Mouse (Mus musculus): ENCODE results near the gene Ampd3. TPM values are rescaled to one million over a fixed set of nuclear protein-coding genes. Genes with fewer than 3 reads are reported as not detected.

Ampd3 gene
- polyA plus RNA-seq, 1 experiment, result not detected

- TF ChIP-seq CTCF (IDR thresholded peaks at IDR 0.05; ENCODE audit: insufficient read depth, low read depth, low read length) (no peak), POLR2A (IDR thresholded peaks at IDR 0.05; ENCODE audit: insufficient read depth, low read depth, low read length) (no peak)
- WGBS, result 87% methylated on average over 11 of the region's 11 CpGs
- Histone ChIP-seq H3K27ac (ENCODE audit: insufficient read depth, low read depth, low read length) (no peak overlapping the region), H3K4me3 (ENCODE audit: insufficient read depth, low read depth, low read length) (no peak overlapping the region), H3K4me1 (ENCODE audit: control insufficient read depth, insufficient read depth, low read length) (peaks cover 11% of the 10 kb centered on the region)
Measured at GRCm38 (mm10) chr7:110818787-110819350, 50.9 kb downstream of the Ampd3 start.

GRCm38 (mm10) chr7:110821068-110821467 lies 53.1 kb downstream of the Ampd3 start:
- 52% methylated on average over 5 of the region's 5 CpGs for WGBS
- TF ChIP-seq POLR2A (IDR thresholded peaks at IDR 0.05; ENCODE audit: insufficient read depth, low read depth, low read length) (no peak), CTCF (IDR thresholded peaks at IDR 0.05; ENCODE audit: insufficient read depth, low read depth, low read length) (no peak)
- no peak overlapping the region for H3K4me3 ChIP-seq (ENCODE audit: insufficient read depth, low read depth, low read length)

GRCm38 (mm10) chr7:110821653-110822052 lies 53.6 kb downstream of the Ampd3 start:
- H3K4me3 ChIP-seq (ENCODE audit: insufficient read depth, low read depth, low read length), result no peak overlapping the region
- H3K27ac ChIP-seq (ENCODE audit: insufficient read depth, low read depth, low read length), result no peak overlapping the region; the same call in 1 of the 2 replicates
- no peak for TF ChIP-seq CTCF (IDR thresholded peaks at IDR 0.05; ENCODE audit: insufficient read depth, low read depth, low read length)
- TF ChIP-seq POLR2A (IDR thresholded peaks at IDR 0.05; ENCODE audit: insufficient read depth, low read depth, low read length), result no peak
- H3K4me1 ChIP-seq (ENCODE audit: control insufficient read depth, insufficient read depth, low read length), result peaks cover 11% of the 10 kb centered on the region
- WGBS, result 16% methylated on average over 3 of the region's 3 CpGs

More at GRCm38 (mm10) chr7:110821068-110821467, 53.1 kb downstream of the Ampd3 start:
- Histone ChIP-seq H3K27ac (ENCODE audit: insufficient read depth, low read depth, low read length) (peak overlapping the region; percentile 93), H3K4me1 (ENCODE audit: control insufficient read depth, insufficient read depth, low read length) (peaks cover 11% of the 10 kb centered on the region)

- H3K4me3 ChIP-seq (ENCODE audit: insufficient read depth, low read depth, low read length), result no peak overlapping the region
- peaks cover 11% of the 10 kb centered on the region for H3K4me1 ChIP-seq (ENCODE audit: control insufficient read depth, insufficient read depth, low read length)
- TF ChIP-seq CTCF (IDR thresholded peaks at IDR 0.05; ENCODE audit: insufficient read depth, low read depth, low read length), result no peak
- H3K27ac ChIP-seq (ENCODE audit: insufficient read depth, low read depth, low read length), result peak overlapping the region; percentile 70
- 19% methylated on average over 4 of the region's 4 CpGs for WGBS
Measured at GRCm38 (mm10) chr7:110822055-110822454, 54.0 kb downstream of the Ampd3 start.

- TF ChIP-seq CTCF (IDR thresholded peaks at IDR 0.05; ENCODE audit: insufficient read depth, low read depth, low read length) (no peak), POLR2A (IDR thresholded peaks at IDR 0.05; ENCODE audit: insufficient read depth, low read depth, low read length) (no peak)
- H3K27ac ChIP-seq (ENCODE audit: insufficient read depth, low read depth, low read length), result no peak overlapping the region
- 90% methylated on average over 8 of the region's 8 CpGs for WGBS
- peaks cover 11% of the 10 kb centered on the region for H3K4me1 ChIP-seq (ENCODE audit: control insufficient read depth, insufficient read depth, low read length)
- H3K4me3 ChIP-seq (ENCODE audit: insufficient read depth, low read depth, low read length), result no peak overlapping the region
Measured at GRCm38 (mm10) chr7:110823076-110823475, 55.1 kb downstream of the Ampd3 start.

GRCm38 (mm10) chr7:110823593-110823992 lies 55.6 kb downstream of the Ampd3 start:
- TF ChIP-seq POLR2A (IDR thresholded peaks at IDR 0.05; ENCODE audit: insufficient read depth, low read depth, low read length) (no peak), CTCF (IDR thresholded peaks at IDR 0.05; ENCODE audit: insufficient read depth, low read depth, low read length) (no peak)
- peaks cover 8% of the 10 kb centered on the region for H3K4me1 ChIP-seq (ENCODE audit: control insufficient read depth, insufficient read depth, low read length)
- no peak overlapping the region for H3K27ac ChIP-seq (ENCODE audit: insufficient read depth, low read depth, low read length)
- no peak overlapping the region for H3K4me3 ChIP-seq (ENCODE audit: insufficient read depth, low read depth, low read length)
- WGBS, result 61% methylated on average over 4 of the region's 4 CpGs

- no peak for TF ChIP-seq CTCF (IDR thresholded peaks at IDR 0.05; ENCODE audit: insufficient read depth, low read depth, low read length)
- TF ChIP-seq POLR2A (IDR thresholded peaks at IDR 0.05; ENCODE audit: insufficient read depth, low read depth, low read length), result no peak
- WGBS, result 77% methylated on average over 8 of the region's 8 CpGs
- H3K4me1 ChIP-seq (ENCODE audit: control insufficient read depth, insufficient read depth, low read length), result peaks cover 8% of the 10 kb centered on the region
- no peak overlapping the region for H3K27ac ChIP-seq (ENCODE audit: insufficient read depth, low read depth, low read length)
- H3K4me3 ChIP-seq (ENCODE audit: insufficient read depth, low read depth, low read length), result no peak overlapping the region
Measured at GRCm38 (mm10) chr7:110823995-110824953, 56.3 kb downstream of the Ampd3 start.

- H3K27ac ChIP-seq (ENCODE audit: insufficient read depth, low read depth, low read length), result no peak overlapping the region
- H3K4me1 ChIP-seq (ENCODE audit: control insufficient read depth, insufficient read depth, low read length), result no peaks in the 10 kb centered on the region
- no peak overlapping the region for H3K4me3 ChIP-seq (ENCODE audit: insufficient read depth, low read depth, low read length)
- TF ChIP-seq POLR2A (IDR thresholded peaks at IDR 0.05; ENCODE audit: insufficient read depth, low read depth, low read length) (no peak), CTCF (IDR thresholded peaks at IDR 0.05; ENCODE audit: insufficient read depth, low read depth, low read length) (no peak)
- WGBS, result 71% methylated on average over 1 of the region's 1 CpGs
Measured at GRCm38 (mm10) chr7:110833024-110833423, 65.0 kb downstream of the Ampd3 start.

- Histone ChIP-seq H3K4me1 (ENCODE audit: control insufficient read depth, insufficient read depth, low read length) (no peaks in the 10 kb centered on the region), H3K4me3 (ENCODE audit: insufficient read depth, low read depth, low read length) (no peak overlapping the region), H3K27ac (ENCODE audit: insufficient read depth, low read depth, low read length) (no peak overlapping the region)
- no peak for TF ChIP-seq CTCF (IDR thresholded peaks at IDR 0.05; ENCODE audit: insufficient read depth, low read depth, low read length)
- TF ChIP-seq POLR2A (IDR thresholded peaks at IDR 0.05; ENCODE audit: insufficient read depth, low read depth, low read length), result no peak
- 98% methylated on average over 1 of the region's 1 CpGs for WGBS
Measured at GRCm38 (mm10) chr7:110834018-110834417, 66.0 kb downstream of the Ampd3 start.
